Mouse (Mus musculus) fat pad, adult 2 months (tissue): ENCODE measurements around the gene Neurod1.

ENCODE experiments used
- DNase-seq: peaks from one replicate; pipeline ENCODE4 v3.0.0-alpha.2; 2011; ENCODE audit warnings: low read depth, low spot score; ENCODE audit errors: extremely low read depth

Neurod1 gene

GRCm38 (mm10) chr2:79456575-79457349 is at the start of gene Neurod1, which contains the start of gene Cerkl:
Neurod1 (minus strand) TSS chr2:79456751.
Cerkl (minus strand) TSS chr2:79456785.
- no peak for DNase-seq

- no peak for DNase-seq
Measured at GRCm38 (mm10) chr2:79498990-79499755, 42.6 kb upstream of the Neurod1 start.

- no peak for DNase-seq
Measured at GRCm38 (mm10) chr2:79485127-79485526, 28.6 kb upstream of the Neurod1 start.

- no peak for DNase-seq
Measured at GRCm38 (mm10) chr2:79482511-79482910, 26.0 kb upstream of the Neurod1 start.

GRCm38 (mm10) chr2:79462411-79462810 is 5.9 kb upstream of the Neurod1 start:
- DNase-seq: no peak

GRCm38 (mm10) chr2:79461861-79462260 is 5.3 kb upstream of the Neurod1 start:
- DNase-seq: no peak

GRCm38 (mm10) chr2:79460586-79460985 is 4.0 kb upstream of the Neurod1 start:
- no peak for DNase-seq

GRCm38 (mm10) chr2:79460107-79460506 is 3.6 kb upstream of the Neurod1 start:
- no peak for DNase-seq

- DNase-seq: no peak
Measured at GRCm38 (mm10) chr2:79459061-79460045, 2.8 kb upstream of the Neurod1 start.

- DNase-seq: no peak
Measured at GRCm38 (mm10) chr2:79457932-79458331, 1.4 kb upstream of the Neurod1 start.

GRCm38 (mm10) chr2:79457434-79457833 is 883 bp upstream of the Neurod1 start:
- no peak for DNase-seq

GRCm38 (mm10) chr2:79455646-79456045 is 905 bp downstream of the Neurod1 start:
- no peak for DNase-seq

- no peak for DNase-seq
Measured at GRCm38 (mm10) chr2:79454786-79455446, 1.6 kb downstream of the Neurod1 start.

GRCm38 (mm10) chr2:79453901-79454781 is 2.4 kb downstream of the Neurod1 start:
- no peak for DNase-seq

- no peak for DNase-seq
Measured at GRCm38 (mm10) chr2:79451438-79451837, 5.1 kb downstream of the Neurod1 start.

GRCm38 (mm10) chr2:79450684-79451394 is 5.7 kb downstream of the Neurod1 start:
- DNase-seq: no peak

- no peak for DNase-seq
Measured at GRCm38 (mm10) chr2:79449371-79449770, 7.2 kb downstream of the Neurod1 start.

GRCm38 (mm10) chr2:79447198-79447597 is 9.4 kb downstream of the Neurod1 start:
- no peak for DNase-seq
